Mouse (Mus musculus): Measurements from ENCODE around the gene Tmem185b.

The Tmem185b gene

GRCm38 (mm10) chr1:119503808-119504207 lies 22.2 kb upstream of the Tmem185b start:
- no peak for DNase-seq

GRCm38 (mm10) chr1:119504260-119505062 lies 21.5 kb upstream of the Tmem185b start, which contains the start of gene Ralb:
TSS of gene Ralb (minus strand) at chr1:119504794.
- DNase-seq, result peak; percentile 92

- DNase-seq, result no peak
Measured at GRCm38 (mm10) chr1:119505951-119506350, 20.0 kb upstream of the Tmem185b start.

GRCm38 (mm10) chr1:119508548-119508947 lies 17.4 kb upstream of the Tmem185b start:
- no peak for DNase-seq

GRCm38 (mm10) chr1:119509474-119509873 lies 16.5 kb upstream of the Tmem185b start:
- no peak for DNase-seq

GRCm38 (mm10) chr1:119510409-119510808 lies 15.6 kb upstream of the Tmem185b start:
- no peak for DNase-seq

GRCm38 (mm10) chr1:119510857-119511256 lies 15.1 kb upstream of the Tmem185b start:
- DNase-seq, result no peak

GRCm38 (mm10) chr1:119518060-119518459 lies 7.9 kb upstream of the Tmem185b start:
- DNase-seq, result no peak

- no peak for DNase-seq
Measured at GRCm38 (mm10) chr1:119518786-119519185, 7.2 kb upstream of the Tmem185b start.

- no peak for DNase-seq
Measured at GRCm38 (mm10) chr1:119519286-119519685, 6.7 kb upstream of the Tmem185b start.

- DNase-seq, result no peak
Measured at GRCm38 (mm10) chr1:119521029-119521428, 4.9 kb upstream of the Tmem185b start.

- DNase-seq, result no peak
Measured at GRCm38 (mm10) chr1:119521681-119522080, 4.3 kb upstream of the Tmem185b start.

GRCm38 (mm10) chr1:119522726-119523125 lies 3.2 kb upstream of the Tmem185b start:
- DNase-seq, result no peak

GRCm38 (mm10) chr1:119523369-119523768 lies 2.6 kb upstream of the Tmem185b start:
- no peak for DNase-seq

- DNase-seq, result no peak
Measured at GRCm38 (mm10) chr1:119523826-119524225, 2.1 kb upstream of the Tmem185b start.

- peak; percentile 43 for DNase-seq
Measured at GRCm38 (mm10) chr1:119525004-119525444, 936 bp upstream of the Tmem185b start.

GRCm38 (mm10) chr1:119530941-119531340 lies 5.0 kb downstream of the Tmem185b start:
- no peak for DNase-seq

GRCm38 (mm10) chr1:119532165-119532564 lies 6.2 kb downstream of the Tmem185b start:
- DNase-seq, result no peak

GRCm38 (mm10) chr1:119533093-119533805 lies 7.3 kb downstream of the Tmem185b start:
- peak; percentile 46 for DNase-seq

GRCm38 (mm10) chr1:119534341-119534740 lies 8.4 kb downstream of the Tmem185b start:
- no peak for DNase-seq

GRCm38 (mm10) chr1:119536122-119536521 lies 10.2 kb downstream of the Tmem185b start:
- DNase-seq, result no peak

GRCm38 (mm10) chr1:119537651-119538050 lies 11.7 kb downstream of the Tmem185b start:
- DNase-seq, result no peak

GRCm38 (mm10) chr1:119539252-119539651 lies 13.3 kb downstream of the Tmem185b start:
- no peak for DNase-seq

Data from right cerebral cortex, postnatal 14 days (tissue).